Mouse (Mus musculus): ENCODE results near the gene Gpr75.

DNA sequence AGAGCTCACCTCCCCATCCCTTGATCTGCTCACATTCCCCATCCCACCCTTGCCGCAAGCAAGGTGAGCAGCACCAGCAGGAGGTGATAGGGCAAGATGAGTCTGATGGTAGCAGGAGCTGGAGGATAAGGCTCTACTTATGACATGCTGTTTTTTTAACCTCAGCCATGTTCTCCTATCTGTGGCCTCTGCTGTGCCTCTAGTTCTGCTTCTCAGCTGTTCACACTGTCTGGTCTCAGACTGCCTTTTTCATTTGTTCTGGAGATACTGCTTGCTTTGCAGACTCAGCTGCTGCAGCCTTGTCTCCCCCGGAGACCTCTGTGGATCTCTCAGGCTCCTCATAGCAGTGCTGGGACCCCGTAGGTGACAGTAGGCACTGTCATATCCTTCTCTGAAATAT is 38.1 kb downstream of the Gpr75 start:
- TF ChIP-seq CEBPB (IDR thresholded peaks at IDR 0.05; ENCODE audit: insufficient read depth, poor library complexity, severe bottlenecking) (no peak), POLR2AphosphoS2 (IDR thresholded peaks at IDR 0.05; ENCODE audit: insufficient read length, low read depth) (peak; percentile 40), POLR2A (IDR thresholded peaks at IDR 0.05; ENCODE audit: insufficient read length, low read depth) (no peak), MAX (IDR thresholded peaks at IDR 0.05; ENCODE audit: low read depth) (no peak), TCF12 (IDR thresholded peaks at IDR 0.05; ENCODE audit: insufficient read depth, poor library complexity, severe bottlenecking) (no peak)

All from myocyte (in vitro differentiated cells).